In genomic region chr1:83736428-83737117, GRCm38 (mm10) we compare ENCODE assay signal across 9 mouse cellular contexts.
A peak's percentile ranks its signal among the peaks of the same experiment; 100 is the strongest.
DNase-seq lines count a peak whose midpoint lies in the region; ATAC-seq and TF ChIP-seq lines count a peak whose summit lies in the region.
"Had no signal": no experiment of that assay in that cellular context is flagged by ENCODE, and none has a peak within 500 bp of the region (broad histone marks: within the 10 kb centered on the region; RNA-seq: fewer than 3 reads in every experiment).

No protein-coding gene starts in this region.

- no peak overlapping the region for H3K27ac ChIP-seq in forebrain, embryonic 13.5 days
- H3K27ac ChIP-seq: embryonic facial prominence, embryonic 15.5 days had no signal

- H3K9me3 ChIP-seq in forebrain, embryonic 13.5 days (replicated peaks), result no peaks in the 10 kb centered on the region
- H3K9me3 ChIP-seq: embryonic facial prominence, embryonic 15.5 days had no signal

- ATAC-seq in forebrain, embryonic 13.5 days, result peak; percentile 89

- no peak overlapping the region for H3K9ac ChIP-seq in forebrain, embryonic 13.5 days
- H3K9ac ChIP-seq: embryonic facial prominence, embryonic 15.5 days had no signal

- 40% methylated on average over 2 of the region's 2 CpGs for WGBS in forebrain, embryonic 13.5 days

- no peaks in the 10 kb centered on the region for H3K27me3 ChIP-seq in C2C12 (ENCODE audit: control insufficient read depth, insufficient read depth, insufficient read length)
- no peaks in the 10 kb centered on the region for H3K27me3 ChIP-seq in forebrain, embryonic 13.5 days
- H3K27me3 ChIP-seq: embryonic facial prominence, embryonic 15.5 days had no signal

- peak; percentile 55 to 69 for DNase-seq in cerebellum, postnatal 14 days
- no peak for DNase-seq in cerebellum, adult 8-10 months
- DNase-seq in left cerebral cortex, postnatal 4 days, result peak; percentile 46
- DNase-seq in right cerebral cortex, postnatal 36 days (ENCODE audit: low spot score in 2 of 2), result peak; percentile 12 to 20
- no peak for DNase-seq in natural killer cell, adult 2 months (ENCODE audit: low spot score in 2 of 2)
- no peak for DNase-seq in spleen, adult 12 weeks (ENCODE audit: low spot score)

- no peaks in the 10 kb centered on the region for H3K4me1 ChIP-seq in forebrain, embryonic 13.5 days
- H3K4me1 ChIP-seq: embryonic facial prominence, embryonic 15.5 days had no signal

- H3ac ChIP-seq in C2C12 (ENCODE audit: control insufficient read depth, insufficient read length, low read depth), result no peak overlapping the region

- no peaks in the 10 kb centered on the region for H3K79me2 ChIP-seq in C2C12 (ENCODE audit: control insufficient read depth, insufficient read depth)

- intact Hi-C loops in left cerebral cortex, postnatal 4 days (cut with DNase I), result no loop called here

- H3K4me3 ChIP-seq in C2C12 (ENCODE audit: insufficient read depth, poor library complexity, severe bottlenecking), result no peak overlapping the region
- H3K4me3 ChIP-seq in forebrain, embryonic 13.5 days, result no peak overlapping the region
- H3K4me3 ChIP-seq: embryonic facial prominence, embryonic 15.5 days had no signal

- no peaks in the 10 kb centered on the region for H3K36me3 ChIP-seq in C2C12 (ENCODE audit: control insufficient read depth, insufficient read depth)
- H3K36me3 ChIP-seq in forebrain, embryonic 13.5 days (ENCODE audit: poor library complexity, severe bottlenecking), result no peaks in the 10 kb centered on the region
- H3K36me3 ChIP-seq: embryonic facial prominence, embryonic 15.5 days had no signal

- H3K79me3 ChIP-seq in C2C12 (ENCODE audit: low read depth), result no peaks in the 10 kb centered on the region

- no peak overlapping the region for H3K4me2 ChIP-seq in forebrain, embryonic 13.5 days
- H3K4me2 ChIP-seq: embryonic facial prominence, embryonic 15.5 days had no signal

- peak; percentile 8 for TF ChIP-seq CTCF in C2C12 (IDR thresholded peaks at IDR 0.05; ENCODE audit: control insufficient read depth, insufficient read depth, insufficient read length)

TF ChIP-seq in C2C12, 6 proteins besides CTCF, POLR2A, EP300 and RAD21:
- TF ChIP-seq MAX (IDR thresholded peaks at IDR 0.05), result no peak
- no peak for TF ChIP-seq CEBPB (IDR thresholded peaks at IDR 0.05; ENCODE audit: low read depth)
- no peak for TF ChIP-seq MYOG (IDR thresholded peaks at IDR 0.05; ENCODE audit: control insufficient read depth, extremely low read depth, insufficient read length)
- no peak for TF ChIP-seq FOSL1 (IDR thresholded peaks at IDR 0.05; ENCODE audit: insufficient read depth, low read length, poor library complexity, severe bottlenecking)
- no peak for TF ChIP-seq USF1 (IDR thresholded peaks at IDR 0.05; ENCODE audit: low read depth)
- TF ChIP-seq MYOD1 (IDR thresholded peaks at IDR 0.05; ENCODE audit: control insufficient read depth, insufficient read length, low read depth), result no peak
TF ChIP-seq in C2C12: peak in this region for 0.

Comparison
In these comparisons a context has a peak if more than half of its experiments do, and no peak if none do; other contexts are left out.
1. DNase-seq: peak in cerebellum, postnatal 14 days (2 of 2), left cerebral cortex, postnatal 4 days (single experiment) and right cerebral cortex, postnatal 36 days (2 of 2); none in cerebellum, adult 8-10 months (single experiment), natural killer cell, adult 2 months (0 of 2) and spleen, adult 12 weeks (single experiment).